Mouse (Mus musculus): ENCODE data around the gene Hyal6.

DNA sequence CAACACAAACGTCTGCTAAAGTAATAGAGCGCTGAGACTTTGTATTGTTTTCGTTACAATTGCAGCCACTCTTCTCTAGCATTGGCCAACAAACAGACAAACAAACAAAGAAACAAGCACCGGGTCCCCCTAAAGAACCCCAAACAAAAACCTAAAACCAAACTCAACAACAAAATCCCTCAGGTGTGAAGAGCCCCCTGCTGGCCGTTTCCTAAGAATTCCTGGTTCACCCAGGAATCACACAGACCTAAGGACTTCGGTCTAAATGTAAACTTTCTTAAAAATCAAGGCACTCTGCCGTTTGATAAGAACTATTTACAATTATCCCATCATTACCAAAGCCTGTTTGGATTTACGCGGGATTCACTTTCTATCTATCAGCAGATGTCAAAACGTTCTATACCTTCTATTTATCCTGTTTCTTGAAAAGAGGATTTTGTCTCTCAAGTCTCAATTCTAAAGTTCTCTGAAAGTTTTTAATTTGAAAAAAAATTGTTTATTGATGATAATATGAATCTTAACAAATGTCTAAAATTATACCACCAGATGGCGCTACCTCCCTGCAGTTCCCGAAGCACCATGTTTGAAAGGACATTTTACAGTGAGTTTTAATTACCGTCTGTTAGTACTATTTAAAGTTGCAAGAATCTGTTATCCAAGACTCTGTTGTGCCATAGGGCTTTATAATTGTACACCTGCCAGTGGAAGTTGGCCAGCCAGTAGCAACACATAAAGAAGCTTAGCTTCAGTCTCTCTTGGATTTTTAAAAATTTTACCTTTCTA is 11.5 kb upstream of the Hyal6 start:
- no peak for TF ChIP-seq GATA1 (IDR thresholded peaks at IDR 0.05; ENCODE audit: low read length)
- TF ChIP-seq TAL1 (IDR thresholded peaks at IDR 0.05; ENCODE audit: low read length) = no peak
